Mouse (Mus musculus) kidney, adult 2 months (tissue): ENCODE results near the gene Sppl2c.

ENCODE experiments used
- CTCF ChIP-seq: fragments of 200-500 bp; conservative IDR thresholded peaks from 2 replicates; pipeline ENCODE4 v1.5.1; 2011; ENCODE audit warnings: low read depth, mild to moderate bottlenecking, control low read depth, low read length, moderate library complexity, mixed read lengths; ENCODE audit not compliant: insufficient read depth, insufficient read length
- POLR2A ChIP-seq: fragments of 200-500 bp; IDR thresholded peaks from one replicate; pipeline ENCODE4 v1.6.1; 2011; ENCODE audit warnings: low read depth, low read length, control low read depth

- TF ChIP-seq POLR2A (no peak), CTCF (no peak)
These were observed 37.3 kb upstream of the Sppl2c start for GRCm38 (mm10) chr11:104148787-104149186.
